Mouse (Mus musculus) T-helper 2 cell (primary cell): ENCODE measurements around the gene Trim7.
"Not testable (repeated sequence)": the region's sequence is repeated elsewhere in the genome, so short reads cannot be mapped to it uniquely, and the experiment has no call there.

Source experiments
- in situ Hi-C: fragments of 300-600 bp; cut with MboI, MseI; formaldehyde crosslinking; loops from one replicate; pipeline ENCODE4 v1.15.1; 2025; ENCODE audit warnings: high pct_unique_total_duplicates

Trim7 gene

GRCm38 (mm10) chr11:48825979-48826751, at the start of gene Trim7, which contains the start of gene Gm12184:
Trim7 (plus strand) TSS chr11:48826140.
Gm12184 (minus strand) TSS chr11:48826655.
- in situ Hi-C loops, result not testable (repeated sequence)

- in situ Hi-C loops, result no loop called here
These were observed 49.3 kb upstream of the Trim7 start for GRCm38 (mm10) chr11:48776664-48777063.

- in situ Hi-C loops, result no loop called here
These were observed 48.6 kb upstream of the Trim7 start for GRCm38 (mm10) chr11:48777303-48777702.

GRCm38 (mm10) chr11:48779450-48779849, 46.5 kb upstream of the Trim7 start:
- in situ Hi-C loops, result no loop called here

GRCm38 (mm10) chr11:48782243-48782642, 43.7 kb upstream of the Trim7 start:
- in situ Hi-C loops, result no loop called here

GRCm38 (mm10) chr11:48787455-48788211, 38.3 kb upstream of the Trim7 start:
- in situ Hi-C loops, result loop anchor here (5.0 kb wide), 1 partner anchor 415 kb away; the partner anchor contains the start of gene Zfp62

- in situ Hi-C loops, result loop anchor here (5.0 kb wide), 1 partner anchor 414 kb away; the partner anchor contains the start of gene Zfp62
These were observed 37.4 kb upstream of the Trim7 start for GRCm38 (mm10) chr11:48788311-48789089.

GRCm38 (mm10) chr11:48789215-48789614, 36.7 kb upstream of the Trim7 start:
- in situ Hi-C loops, result loop anchor here (5.0 kb wide), 1 partner anchor 413 kb away; the partner anchor contains the start of gene Zfp62

GRCm38 (mm10) chr11:48789973-48790823, 35.7 kb upstream of the Trim7 start:
- in situ Hi-C loops, result loop anchor here (5.0 kb wide), 2 partner anchors 62 to 412 kb away; partner anchors contain the start of gene Zfp62

- in situ Hi-C loops, result loop anchor here (5.0 kb wide), 1 partner anchor 61 kb away; no protein-coding TSS in a partner anchor
These were observed 35.0 kb upstream of the Trim7 start for GRCm38 (mm10) chr11:48790946-48791345.

GRCm38 (mm10) chr11:48791894-48792293, 34.0 kb upstream of the Trim7 start:
- in situ Hi-C loops, result loop anchor here (5.0 kb wide), 1 partner anchor 60 kb away; no protein-coding TSS in a partner anchor

GRCm38 (mm10) chr11:48793184-48793583, 32.8 kb upstream of the Trim7 start:
- in situ Hi-C loops, result loop anchor here (5.0 kb wide), 1 partner anchor 59 kb away; no protein-coding TSS in a partner anchor

GRCm38 (mm10) chr11:48795221-48795620, 30.7 kb upstream of the Trim7 start:
- in situ Hi-C loops, result loop anchor here (5.0 kb wide), 1 partner anchor 302 kb away; no protein-coding TSS in a partner anchor

GRCm38 (mm10) chr11:48796290-48796689, 29.6 kb upstream of the Trim7 start:
- in situ Hi-C loops, result loop anchor here (5.0 kb wide), 1 partner anchor 301 kb away; no protein-coding TSS in a partner anchor

GRCm38 (mm10) chr11:48797287-48797686, 28.7 kb upstream of the Trim7 start:
- in situ Hi-C loops, result loop anchor here (5.0 kb wide), 1 partner anchor 300 kb away; no protein-coding TSS in a partner anchor

- in situ Hi-C loops, result loop anchor here (5.0 kb wide), 1 partner anchor 299 kb away; no protein-coding TSS in a partner anchor
These were observed 27.6 kb upstream of the Trim7 start for GRCm38 (mm10) chr11:48798308-48798707.

- in situ Hi-C loops, result loop anchor here (5.0 kb wide), 1 partner anchor 298 kb away; no protein-coding TSS in a partner anchor
These were observed 26.7 kb upstream of the Trim7 start for GRCm38 (mm10) chr11:48798984-48799920.

- in situ Hi-C loops, result loop anchor here (5.0 to 25.0 kb wide), 3 partner anchors 297 to 912 kb away; partner anchors contain the start of gene Cnot6
These were observed 25.8 kb upstream of the Trim7 start, which contains the start of gene Rack1 for GRCm38 (mm10) chr11:48799921-48800701. Rack1 (plus strand) TSS chr11:48800332.
